Mouse (Mus musculus): Measurements from ENCODE around the gene Npas3. TPM values are rescaled to one million over a fixed set of nuclear protein-coding genes. Genes with fewer than 3 reads are reported as not detected.

The Npas3 gene
- polyA plus RNA-seq, 1 experiment = 0.18 TPM

- no peaks in the 10 kb centered on the region for H3K79me2 ChIP-seq (ENCODE audit: control insufficient read depth, insufficient read depth)
- TF ChIP-seq CEBPB (IDR thresholded peaks at IDR 0.05; ENCODE audit: insufficient read depth, poor library complexity, severe bottlenecking) (no peak), TCF12 (IDR thresholded peaks at IDR 0.05; ENCODE audit: insufficient read depth, poor library complexity, severe bottlenecking) (no peak), POLR2A (IDR thresholded peaks at IDR 0.05; ENCODE audit: insufficient read length, low read depth) (no peak), SRF (IDR thresholded peaks at IDR 0.05; ENCODE audit: control insufficient read depth, insufficient read length, low read depth) (no peak), E2F4 (IDR thresholded peaks at IDR 0.05; ENCODE audit: insufficient read depth) (no peak), MYOD1 (IDR thresholded peaks at IDR 0.05; ENCODE audit: control insufficient read depth in 1 of 3, insufficient read length in 2 of 3, low read depth in 2 of 3) (no peak), REST (IDR thresholded peaks at IDR 0.05; ENCODE audit: insufficient read depth, insufficient read length) (no peak), TCF3 (IDR thresholded peaks at IDR 0.05; ENCODE audit: insufficient read length, low read depth) (no peak), USF1 (IDR thresholded peaks at IDR 0.05; ENCODE audit: low read depth) (no peak), POLR2AphosphoS2 (IDR thresholded peaks at IDR 0.05; ENCODE audit: insufficient read length, low read depth) (no peak), MAX (IDR thresholded peaks at IDR 0.05; ENCODE audit: low read depth) (no peak), MYOG (IDR thresholded peaks at IDR 0.05; ENCODE audit: control insufficient read depth in 1 of 3, insufficient read depth in 1 of 3, insufficient read length in 2 of 3, low read depth in 2 of 3) (no peak)
- H3ac ChIP-seq (ENCODE audit: control insufficient read depth, insufficient read length) = no peak overlapping the region
- no peak overlapping the region for H3K4me3 ChIP-seq
- H3K27me3 ChIP-seq (ENCODE audit: control insufficient read depth, insufficient read depth, insufficient read length) = no peaks in the 10 kb centered on the region
- H3K4me2 ChIP-seq (ENCODE audit: low read depth) = no peak overlapping the region
- H3K36me3 ChIP-seq (ENCODE audit: control insufficient read depth, insufficient read depth) = no peaks in the 10 kb centered on the region
Measured at GRCm38 (mm10) chr12:53843626-53844025, 595.1 kb downstream of the Npas3 start.

- TF ChIP-seq E2F4 (IDR thresholded peaks at IDR 0.05; ENCODE audit: insufficient read depth) = no peak
- TF ChIP-seq MYOD1 (IDR thresholded peaks at IDR 0.05; ENCODE audit: control insufficient read depth in 1 of 3, insufficient read length in 2 of 3, low read depth in 2 of 3) = no peak
- no peak for TF ChIP-seq MAX (IDR thresholded peaks at IDR 0.05; ENCODE audit: low read depth)
- no peak for TF ChIP-seq TCF3 (IDR thresholded peaks at IDR 0.05; ENCODE audit: insufficient read length, low read depth)
- TF ChIP-seq POLR2AphosphoS2 (IDR thresholded peaks at IDR 0.05; ENCODE audit: insufficient read length, low read depth) = no peak
- TF ChIP-seq REST (IDR thresholded peaks at IDR 0.05; ENCODE audit: insufficient read depth, insufficient read length) = no peak
- no peak for TF ChIP-seq SRF (IDR thresholded peaks at IDR 0.05; ENCODE audit: control insufficient read depth, insufficient read length, low read depth)
- TF ChIP-seq CEBPB (IDR thresholded peaks at IDR 0.05; ENCODE audit: insufficient read depth, poor library complexity, severe bottlenecking) = no peak
- TF ChIP-seq USF1 (IDR thresholded peaks at IDR 0.05; ENCODE audit: low read depth) = no peak
- no peak for TF ChIP-seq MYOG (IDR thresholded peaks at IDR 0.05; ENCODE audit: control insufficient read depth in 1 of 3, insufficient read depth in 1 of 3, insufficient read length in 2 of 3, low read depth in 2 of 3)
- no peak for TF ChIP-seq TCF12 (IDR thresholded peaks at IDR 0.05; ENCODE audit: insufficient read depth, poor library complexity, severe bottlenecking)
- TF ChIP-seq POLR2A (IDR thresholded peaks at IDR 0.05; ENCODE audit: insufficient read length, low read depth) = no peak
- Histone ChIP-seq H3K79me2 (ENCODE audit: control insufficient read depth, insufficient read depth) (no peaks in the 10 kb centered on the region), H3K4me3 (no peak overlapping the region), H3K36me3 (ENCODE audit: control insufficient read depth, insufficient read depth) (no peaks in the 10 kb centered on the region), H3K27me3 (ENCODE audit: control insufficient read depth, insufficient read depth, insufficient read length) (no peaks in the 10 kb centered on the region), H3ac (ENCODE audit: control insufficient read depth, insufficient read length) (no peak overlapping the region), H3K4me2 (ENCODE audit: low read depth) (no peak overlapping the region)
Measured at GRCm38 (mm10) chr12:53846154-53846665, 597.7 kb downstream of the Npas3 start.

GRCm38 (mm10) chr12:53849263-53849662, 600.8 kb downstream of the Npas3 start:
- Histone ChIP-seq H3K27me3 (ENCODE audit: control insufficient read depth, insufficient read depth, insufficient read length) (no peaks in the 10 kb centered on the region), H3K4me2 (ENCODE audit: low read depth) (no peak overlapping the region), H3ac (ENCODE audit: control insufficient read depth, insufficient read length) (no peak overlapping the region), H3K79me2 (ENCODE audit: control insufficient read depth, insufficient read depth) (no peaks in the 10 kb centered on the region), H3K36me3 (ENCODE audit: control insufficient read depth, insufficient read depth) (no peaks in the 10 kb centered on the region), H3K4me3 (no peak overlapping the region)
- TF ChIP-seq MYOD1 (IDR thresholded peaks at IDR 0.05; ENCODE audit: control insufficient read depth in 1 of 3, insufficient read length in 2 of 3, low read depth in 2 of 3) (no peak), MYOG (IDR thresholded peaks at IDR 0.05; ENCODE audit: control insufficient read depth in 1 of 3, insufficient read depth in 1 of 3, insufficient read length in 2 of 3, low read depth in 2 of 3) (no peak), TCF12 (IDR thresholded peaks at IDR 0.05; ENCODE audit: insufficient read depth, poor library complexity, severe bottlenecking) (no peak), E2F4 (IDR thresholded peaks at IDR 0.05; ENCODE audit: insufficient read depth) (no peak), CEBPB (IDR thresholded peaks at IDR 0.05; ENCODE audit: insufficient read depth, poor library complexity, severe bottlenecking) (no peak), POLR2A (IDR thresholded peaks at IDR 0.05; ENCODE audit: insufficient read length, low read depth) (no peak), MAX (IDR thresholded peaks at IDR 0.05; ENCODE audit: low read depth) (no peak), TCF3 (IDR thresholded peaks at IDR 0.05; ENCODE audit: insufficient read length, low read depth) (no peak), SRF (IDR thresholded peaks at IDR 0.05; ENCODE audit: control insufficient read depth, insufficient read length, low read depth) (no peak), USF1 (IDR thresholded peaks at IDR 0.05; ENCODE audit: low read depth) (no peak), POLR2AphosphoS2 (IDR thresholded peaks at IDR 0.05; ENCODE audit: insufficient read length, low read depth) (no peak), REST (IDR thresholded peaks at IDR 0.05; ENCODE audit: insufficient read depth, insufficient read length) (no peak)

- H3K79me2 ChIP-seq (ENCODE audit: control insufficient read depth, insufficient read depth) = no peaks in the 10 kb centered on the region
- H3K36me3 ChIP-seq (ENCODE audit: control insufficient read depth, insufficient read depth) = no peaks in the 10 kb centered on the region
- H3K4me2 ChIP-seq (ENCODE audit: low read depth) = no peak overlapping the region
- H3K4me3 ChIP-seq = no peak overlapping the region
- H3ac ChIP-seq (ENCODE audit: control insufficient read depth, insufficient read length) = no peak overlapping the region
- H3K27me3 ChIP-seq (ENCODE audit: control insufficient read depth, insufficient read depth, insufficient read length) = no peaks in the 10 kb centered on the region
- no peak for TF ChIP-seq POLR2AphosphoS2 (IDR thresholded peaks at IDR 0.05; ENCODE audit: insufficient read length, low read depth)
- no peak for TF ChIP-seq TCF3 (IDR thresholded peaks at IDR 0.05; ENCODE audit: insufficient read length, low read depth)
- no peak for TF ChIP-seq USF1 (IDR thresholded peaks at IDR 0.05; ENCODE audit: low read depth)
- TF ChIP-seq REST (IDR thresholded peaks at IDR 0.05; ENCODE audit: insufficient read depth, insufficient read length) = no peak
- no peak for TF ChIP-seq POLR2A (IDR thresholded peaks at IDR 0.05; ENCODE audit: insufficient read length, low read depth)
- TF ChIP-seq E2F4 (IDR thresholded peaks at IDR 0.05; ENCODE audit: insufficient read depth) = no peak
- no peak for TF ChIP-seq MYOD1 (IDR thresholded peaks at IDR 0.05; ENCODE audit: control insufficient read depth in 1 of 3, insufficient read length in 2 of 3, low read depth in 2 of 3)
- TF ChIP-seq MYOG (IDR thresholded peaks at IDR 0.05; ENCODE audit: control insufficient read depth in 1 of 3, insufficient read depth in 1 of 3, insufficient read length in 2 of 3, low read depth in 2 of 3) = no peak
- no peak for TF ChIP-seq SRF (IDR thresholded peaks at IDR 0.05; ENCODE audit: control insufficient read depth, insufficient read length, low read depth)
- no peak for TF ChIP-seq MAX (IDR thresholded peaks at IDR 0.05; ENCODE audit: low read depth)
- TF ChIP-seq CEBPB (IDR thresholded peaks at IDR 0.05; ENCODE audit: insufficient read depth, poor library complexity, severe bottlenecking) = no peak
- no peak for TF ChIP-seq TCF12 (IDR thresholded peaks at IDR 0.05; ENCODE audit: insufficient read depth, poor library complexity, severe bottlenecking)
Measured at GRCm38 (mm10) chr12:53852432-53852831, 604.0 kb downstream of the Npas3 start.
